Mouse (Mus musculus) adrenal gland, postnatal 14 days (tissue): ENCODE data around the gene Tekt5. TPM values are rescaled to one million over a fixed set of nuclear protein-coding genes. Genes with fewer than 3 reads are reported as not detected.

ENCODE experiments used
- DNase-seq: peaks from one replicate; pipeline ENCODE4 v3.0.0; 2021; ENCODE audit warnings: mixed read lengths
- long read RNA-seq, 2 experiments: library from polyadenylated mRNA; stranded (forward); transcript quantifications; one replicate each; pipeline ENCODE4 v2.0.0; 2021
- total RNA-seq: library from RNA; stranded (reverse); gene quantifications from 2 replicates; pipeline ENCODE4 v1.2.3, GENCODE M21; 2021

Gene Tekt5
- total RNA-seq = not detected in 2 replicates
- long read RNA-seq, experiment 1 = 0 reads
- long read RNA-seq, experiment 2 = 0 reads

- DNase-seq = peak; percentile 60
Measured at GRCm38 (mm10) chr16:10394699-10395540, at the start of gene Tekt5. TSS of gene Tekt5 (minus strand) at chr16:10395490.

- no peak for DNase-seq
Measured at GRCm38 (mm10) chr16:10443723-10444122, 48.4 kb upstream of the Tekt5 start.

- no peak for DNase-seq
Measured at GRCm38 (mm10) chr16:10441761-10442160, 46.5 kb upstream of the Tekt5 start.

DNA sequence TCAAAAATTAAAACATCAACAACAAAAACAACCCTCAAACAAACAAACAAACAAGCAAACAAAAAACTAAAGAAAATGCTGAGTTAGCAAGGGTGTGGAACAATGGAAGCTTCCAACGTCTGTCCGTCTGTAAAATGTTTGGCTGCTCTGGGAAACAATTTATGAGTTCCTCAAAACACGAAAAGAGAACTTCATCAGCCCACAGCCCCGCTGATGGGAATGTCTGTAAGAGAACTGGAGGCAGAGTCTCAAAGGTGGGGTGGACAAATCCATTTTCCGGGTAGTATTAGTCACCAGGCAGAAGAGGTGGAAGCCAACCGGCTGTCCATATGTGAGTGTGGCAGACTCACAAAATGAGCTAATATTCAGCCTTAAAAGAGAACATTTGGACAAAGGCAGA is 46.0 kb upstream of the Tekt5 start:
- DNase-seq = no peak

GRCm38 (mm10) chr16:10438055-10438454 is 42.8 kb upstream of the Tekt5 start:
- no peak for DNase-seq

GRCm38 (mm10) chr16:10436166-10436565 is 40.9 kb upstream of the Tekt5 start:
- no peak for DNase-seq

GRCm38 (mm10) chr16:10433344-10433743 is 38.1 kb upstream of the Tekt5 start:
- DNase-seq = no peak

DNA sequence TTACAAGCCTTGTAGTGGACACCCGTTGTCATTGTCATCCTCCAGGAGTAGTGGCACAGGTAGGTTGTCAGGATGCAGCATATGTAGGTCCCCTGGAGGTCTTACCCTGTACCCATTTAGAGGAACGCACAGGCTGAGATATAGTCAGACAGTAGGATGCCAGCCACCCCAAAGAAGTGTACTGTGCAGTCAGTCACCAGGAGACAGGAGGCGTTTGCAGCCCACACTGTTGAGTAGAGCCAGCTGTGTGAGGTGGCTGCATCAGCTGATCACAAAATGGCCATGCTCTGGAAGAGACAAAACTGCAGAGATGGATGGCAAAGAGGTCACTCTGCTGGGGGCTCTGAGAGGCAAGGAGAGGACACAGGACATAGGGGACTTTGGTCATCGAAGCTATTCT is 37.1 kb upstream of the Tekt5 start:
- no peak for DNase-seq

DNA sequence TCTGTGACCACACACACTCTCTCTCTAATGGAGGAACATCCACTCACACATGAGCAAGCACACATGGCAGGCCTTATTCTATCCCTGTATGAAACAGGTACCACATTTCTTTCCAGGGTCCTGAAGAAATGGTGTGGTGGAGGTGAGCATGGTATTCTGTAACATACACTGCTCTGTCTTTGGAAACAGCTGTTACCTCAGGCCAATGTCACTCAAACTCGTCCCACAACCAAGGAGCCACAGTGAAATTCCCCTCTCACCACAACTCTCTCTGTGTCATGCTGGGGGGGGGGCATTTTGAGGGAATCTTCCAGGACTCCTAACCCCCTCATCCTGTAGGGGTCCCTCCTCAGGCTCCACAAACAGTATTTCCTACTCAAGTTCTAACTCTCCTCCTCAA is 36.6 kb upstream of the Tekt5 start:
- DNase-seq = no peak

DNA sequence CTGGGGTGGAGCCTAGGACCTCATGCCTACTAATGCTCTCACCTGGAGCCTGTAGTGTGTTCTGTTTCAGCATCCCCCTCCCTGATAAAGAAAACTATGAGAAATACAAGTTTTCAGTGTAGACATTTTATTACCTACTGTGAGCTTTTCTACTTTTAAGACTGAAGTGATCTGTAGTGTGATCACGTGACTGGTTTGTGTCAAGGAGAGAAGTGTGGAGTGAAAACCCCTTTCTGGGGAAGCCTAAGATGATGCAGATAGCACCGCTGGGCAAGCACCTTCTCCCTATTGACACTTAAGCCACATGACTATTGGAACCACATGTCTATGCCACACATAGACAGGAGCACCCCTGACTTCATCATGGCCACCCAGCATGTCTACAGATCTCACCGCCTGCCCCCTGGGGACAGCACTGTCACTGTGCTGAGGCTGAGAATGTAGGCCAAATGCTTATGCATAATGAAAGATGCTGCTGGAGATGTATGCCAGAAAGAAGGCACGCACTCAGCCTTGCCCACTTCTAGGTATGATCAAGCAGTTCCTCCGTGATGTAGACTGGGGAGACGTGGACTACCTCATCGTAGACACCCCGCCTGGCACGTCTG is 25.3 kb upstream of the Tekt5 start:
- no peak for DNase-seq

- DNase-seq = no peak
Measured at GRCm38 (mm10) chr16:10417723-10418259, 22.5 kb upstream of the Tekt5 start.

- no peak for DNase-seq
Measured at GRCm38 (mm10) chr16:10416866-10417265, 21.6 kb upstream of the Tekt5 start.

DNA sequence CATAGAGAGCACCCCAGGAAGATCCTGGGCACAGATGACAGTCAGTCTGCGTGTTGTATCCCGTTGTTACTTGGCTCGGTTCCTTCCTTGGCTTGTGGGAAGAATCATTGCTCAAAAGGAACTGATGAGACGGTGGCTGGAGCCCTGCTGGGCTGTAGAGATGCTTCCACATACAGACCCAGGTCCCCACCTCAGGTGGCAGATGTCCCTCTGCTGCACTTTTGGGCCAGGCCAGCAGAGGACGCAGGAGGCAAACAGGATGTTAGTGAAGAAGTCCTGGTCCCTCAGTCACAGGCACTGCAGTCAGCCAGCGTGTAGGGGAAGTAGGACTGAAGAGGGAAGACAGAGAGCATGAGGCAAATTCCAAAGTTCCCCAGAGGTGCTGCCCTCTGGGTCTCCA is 20.7 kb upstream of the Tekt5 start:
- DNase-seq = peak; percentile 54

- peak; percentile 95 for DNase-seq
Measured at GRCm38 (mm10) chr16:10411764-10412746, 16.8 kb upstream of the Tekt5 start, which contains the start of gene Nubp1. TSS of gene Nubp1 (plus strand) at chr16:10411948.

DNA sequence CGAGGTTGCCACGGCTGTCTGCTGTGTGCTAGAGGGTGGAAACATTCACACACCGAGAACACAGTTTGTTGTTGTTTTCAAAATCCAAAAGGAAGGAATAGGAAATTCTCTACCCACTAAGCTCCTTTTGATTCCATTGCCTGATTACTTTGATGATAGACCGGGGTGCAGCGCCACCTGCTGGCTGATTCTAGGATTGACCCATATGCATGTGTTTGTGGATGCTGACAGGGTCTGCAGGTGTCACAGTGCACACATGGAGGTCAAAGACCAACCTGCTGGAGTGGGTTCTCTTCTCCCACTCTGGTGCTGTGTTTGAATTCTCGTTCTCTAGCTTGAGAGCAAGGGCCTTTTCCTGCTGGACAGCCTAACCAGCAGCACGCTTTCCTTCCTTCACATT is 3.9 kb upstream of the Tekt5 start:
- DNase-seq = peak; percentile 86

- no peak for DNase-seq
Measured at GRCm38 (mm10) chr16:10398755-10399154, 3.5 kb upstream of the Tekt5 start.

- no peak for DNase-seq
Measured at GRCm38 (mm10) chr16:10392587-10392986, 2.7 kb downstream of the Tekt5 start.

DNA sequence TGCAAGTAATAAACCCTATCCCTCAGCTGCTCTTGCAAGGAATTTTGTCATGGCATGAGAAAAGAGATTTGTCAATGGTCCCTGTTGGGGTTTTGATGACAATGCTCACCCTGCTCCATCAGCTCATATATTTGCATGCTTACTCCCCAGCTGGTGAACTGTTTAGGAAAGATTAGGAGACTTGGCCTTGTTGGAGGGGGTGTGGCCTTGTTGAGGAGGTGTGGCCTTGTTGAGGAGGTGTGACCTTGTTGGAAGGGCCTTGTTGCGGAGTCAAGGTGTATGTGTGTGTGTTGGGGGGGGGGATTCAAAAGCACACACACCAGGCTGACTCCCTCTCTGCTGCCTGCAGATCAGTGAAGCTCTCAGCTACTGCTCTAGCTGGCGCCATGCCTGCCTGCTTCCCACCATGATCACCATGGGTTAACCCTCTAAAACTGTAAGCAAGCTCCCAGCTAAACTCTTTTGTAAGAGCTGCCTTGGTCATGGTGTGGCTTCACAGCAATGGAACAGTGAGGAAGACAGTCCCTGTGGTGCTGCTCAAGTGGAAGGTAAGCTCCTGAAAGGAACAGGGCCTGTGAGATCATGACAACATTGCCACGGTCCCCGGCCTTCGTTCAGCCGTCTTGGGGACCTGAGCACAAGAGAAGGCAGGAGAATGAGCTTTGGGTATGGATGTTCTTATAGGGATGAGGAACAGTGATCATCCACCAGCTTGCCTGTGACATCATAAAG is 6.5 kb downstream of the Tekt5 start:
- DNase-seq = no peak

DNA sequence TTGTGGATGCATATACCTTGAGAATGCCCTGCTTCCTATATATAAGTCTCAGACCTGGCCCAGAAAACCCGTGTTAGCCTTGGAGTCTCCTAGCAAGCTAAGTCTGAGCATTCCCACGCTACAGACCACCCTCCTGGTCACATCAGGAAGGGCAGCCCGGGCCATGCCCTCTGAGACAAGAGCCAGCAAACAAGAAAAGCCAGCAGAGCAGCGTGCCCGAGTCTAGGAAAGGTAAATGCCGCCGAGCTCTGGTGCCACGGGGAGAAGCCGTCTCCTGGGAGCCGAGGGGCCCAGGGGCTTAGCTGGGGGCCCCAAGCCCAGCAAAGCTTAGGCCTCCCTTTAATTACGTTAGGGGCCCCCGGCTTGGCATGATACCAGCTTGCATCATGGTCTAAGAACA is 10.0 kb downstream of the Tekt5 start:
- no peak for DNase-seq

DNA sequence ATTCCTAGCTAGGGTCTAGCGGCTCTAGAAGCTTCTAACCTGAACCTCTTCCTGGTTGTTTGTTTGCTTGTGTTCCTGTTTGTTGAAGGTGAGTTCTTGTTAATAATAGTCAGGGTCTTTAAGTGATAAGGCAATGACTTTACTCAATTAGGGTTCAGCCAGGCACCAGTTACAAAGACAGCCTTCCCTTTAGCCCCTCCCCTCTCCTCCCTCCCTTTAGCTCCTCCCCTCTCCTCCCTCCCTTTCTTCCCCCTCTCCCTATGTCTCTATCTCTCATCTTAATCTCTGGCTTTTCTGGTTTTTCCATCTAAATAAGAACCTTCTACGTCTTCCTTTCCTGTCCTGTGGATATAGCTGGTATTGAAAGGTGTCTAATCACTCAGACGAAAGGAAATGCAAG is 10.7 kb downstream of the Tekt5 start:
- DNase-seq = no peak

DNA sequence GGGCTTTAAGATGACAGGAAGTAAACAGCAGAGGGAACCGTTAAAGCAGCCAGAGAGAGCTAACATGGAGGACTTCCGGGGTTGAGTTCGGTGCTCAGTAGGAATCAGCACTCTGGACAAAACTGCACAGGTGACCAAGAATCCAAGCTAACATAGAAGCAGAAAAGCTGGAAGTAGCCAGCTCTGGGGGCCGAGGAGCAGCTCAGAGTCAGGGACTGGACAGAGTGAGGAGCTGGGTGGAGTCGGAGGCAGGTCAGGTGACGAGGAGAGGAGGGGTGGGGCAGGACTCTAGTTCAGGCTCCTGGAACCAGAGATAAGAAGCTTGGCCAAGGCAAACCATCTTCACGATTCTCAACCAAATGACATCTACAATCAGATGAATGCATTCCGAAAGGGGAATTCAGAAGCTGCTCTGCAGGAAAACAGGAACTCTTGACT is 11.2 kb downstream of the Tekt5 start:
- DNase-seq = peak; percentile 36
